Mouse (Mus musculus): ENCODE data around the gene AI182371. TPM values are rescaled to one million over a fixed set of nuclear protein-coding genes. Genes with fewer than 3 reads are reported as not detected.

The AI182371 gene
- total and polyA plus RNA-seq, 2 experiments from 2014 or later, result 0.19 to 0.93 TPM

DNA sequence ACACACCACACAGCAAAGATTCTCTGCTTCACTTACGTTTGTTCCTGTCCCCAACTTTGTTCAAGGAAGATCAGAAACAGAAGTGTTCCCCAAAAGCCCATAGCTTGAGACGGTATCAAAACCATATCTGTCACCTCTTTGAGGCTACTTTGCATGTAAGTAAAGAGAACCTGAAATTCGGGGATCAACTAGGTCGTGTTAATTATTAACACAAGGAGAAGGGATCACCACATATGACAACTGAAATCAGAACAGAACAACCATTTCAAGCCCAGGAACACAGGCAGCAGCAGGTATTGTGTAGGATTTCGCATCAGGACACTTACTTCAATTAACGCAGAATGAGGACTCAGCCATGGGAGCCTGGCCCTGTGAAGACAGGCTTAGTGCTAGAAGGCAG lies 814 bp downstream of the AI182371 start:
- no peaks in the 10 kb centered on the region for H3K4me1 ChIP-seq (ENCODE audit: insufficient read depth, low read length)
- no peak for ATAC-seq (ENCODE audit: low FRiP score)
- no peak overlapping the region for H3K4me3 ChIP-seq (ENCODE audit: low read depth, low read length)
- DNase-seq (ENCODE audit: low spot score), result no peak
- TF ChIP-seq CTCF (IDR thresholded peaks at IDR 0.05), result no peak
- no peak overlapping the region for H3K4me2 ChIP-seq (ENCODE audit: low read depth, low read length, poor library complexity, severe bottlenecking)
- no peaks in the 10 kb centered on the region for H3K9me3 ChIP-seq (ENCODE audit: low read length)
- WGBS, result 85% methylated on average over 6 of the region's 6 CpGs
- H3K36me3 ChIP-seq (ENCODE audit: insufficient read depth, low read length), result no peaks in the 10 kb centered on the region
- no peak overlapping the region for H3K27ac ChIP-seq (ENCODE audit: low read depth, low read length)
- no peak overlapping the region for H3K9ac ChIP-seq (replicated peaks; ENCODE audit: low read length, poor library complexity, severe bottlenecking)
- H3K27me3 ChIP-seq (ENCODE audit: insufficient read depth, low read length), result no peaks in the 10 kb centered on the region

DNA sequence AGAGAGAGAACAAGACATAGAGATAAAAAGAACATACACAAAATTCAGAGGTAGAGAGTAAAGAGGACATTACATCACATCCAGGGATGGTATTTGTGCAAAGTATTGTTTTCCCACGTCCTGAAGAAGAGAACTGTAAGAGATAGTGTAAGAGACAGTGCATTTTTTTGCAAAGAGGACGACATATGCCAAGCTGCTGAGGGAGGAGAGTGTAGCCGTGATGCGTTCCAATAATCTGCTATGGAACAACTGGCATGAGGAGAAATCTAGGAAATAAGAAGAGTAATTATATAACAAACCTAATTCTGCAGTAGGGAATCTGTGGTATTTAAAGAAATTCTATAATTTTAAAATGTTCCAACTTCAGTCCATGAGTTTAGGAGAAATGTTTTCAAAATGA lies 13.9 kb downstream of the AI182371 start:
- Histone ChIP-seq H3K27ac (ENCODE audit: low read depth, low read length) (no peak overlapping the region), H3K36me3 (ENCODE audit: insufficient read depth, low read length) (no peaks in the 10 kb centered on the region), H3K4me1 (ENCODE audit: insufficient read depth, low read length) (no peaks in the 10 kb centered on the region), H3K4me2 (ENCODE audit: low read depth, low read length, poor library complexity, severe bottlenecking) (no peak overlapping the region), H3K9me3 (ENCODE audit: low read length) (no peaks in the 10 kb centered on the region), H3K27me3 (ENCODE audit: insufficient read depth, low read length) (no peaks in the 10 kb centered on the region), H3K9ac (replicated peaks; ENCODE audit: low read length, poor library complexity, severe bottlenecking) (no peak overlapping the region), H3K4me3 (ENCODE audit: low read depth, low read length) (no peak overlapping the region)
- no peak for TF ChIP-seq CTCF (IDR thresholded peaks at IDR 0.05)
- ATAC-seq (ENCODE audit: low FRiP score) (no peak), DNase-seq (ENCODE audit: low spot score) (no peak)
- WGBS, result 69% methylated on average over 4 of the region's 4 CpGs

DNA sequence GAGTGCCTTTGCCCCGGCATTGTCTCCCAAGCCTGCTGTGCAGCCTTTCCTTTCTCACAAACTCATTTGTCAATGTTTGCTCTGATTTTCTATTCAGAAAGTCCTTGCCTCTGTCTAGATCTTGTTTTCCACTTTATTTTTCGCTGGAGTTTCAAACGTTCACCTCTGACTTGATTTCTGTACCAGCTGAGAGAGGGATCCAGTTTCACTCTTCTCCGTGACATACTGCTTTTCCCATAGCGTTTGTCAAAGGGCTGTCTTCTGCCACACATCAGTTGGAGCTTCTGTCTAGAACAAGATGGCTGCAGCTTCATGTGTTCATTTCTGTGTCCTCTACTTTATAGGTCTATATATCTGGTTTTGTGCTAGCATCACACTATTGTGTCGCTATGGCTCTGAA lies 22.2 kb downstream of the AI182371 start:
- Histone ChIP-seq H3K27me3 (ENCODE audit: insufficient read depth, low read length) (no peaks in the 10 kb centered on the region), H3K4me2 (ENCODE audit: low read depth, low read length, poor library complexity, severe bottlenecking) (no peak overlapping the region), H3K4me1 (ENCODE audit: insufficient read depth, low read length) (no peaks in the 10 kb centered on the region), H3K27ac (ENCODE audit: low read depth, low read length) (no peak overlapping the region), H3K9me3 (ENCODE audit: low read length) (no peaks in the 10 kb centered on the region), H3K4me3 (ENCODE audit: low read depth, low read length) (no peak overlapping the region), H3K36me3 (ENCODE audit: insufficient read depth, low read length) (no peaks in the 10 kb centered on the region), H3K9ac (replicated peaks; ENCODE audit: low read length, poor library complexity, severe bottlenecking) (no peak overlapping the region)
- WGBS, result 68% methylated on average over 6 of the region's 6 CpGs
- ATAC-seq (ENCODE audit: low FRiP score) (no peak), DNase-seq (ENCODE audit: low spot score) (no peak)
- no peak for TF ChIP-seq CTCF (IDR thresholded peaks at IDR 0.05)

DNA sequence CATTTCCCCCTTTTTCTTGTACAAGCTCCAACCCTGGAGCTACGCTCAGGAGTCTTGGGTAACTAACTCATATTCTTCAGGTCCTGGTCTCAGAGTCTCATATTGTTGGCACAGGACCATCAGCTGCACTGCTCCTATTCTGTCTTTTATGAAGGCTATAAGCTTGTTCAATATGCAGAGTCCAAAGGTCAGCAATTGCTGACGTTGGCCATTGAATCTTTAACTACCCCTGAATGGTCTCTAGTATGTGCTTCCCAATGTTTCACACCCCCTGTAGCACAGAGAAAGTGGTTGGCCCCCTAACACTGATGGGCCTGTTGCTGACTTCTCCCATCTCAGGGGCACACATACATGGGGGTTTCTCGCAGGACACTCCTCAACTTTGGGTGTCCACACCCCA lies 27.0 kb downstream of the AI182371 start:
- H3K27me3 ChIP-seq (ENCODE audit: insufficient read depth, low read length), result no peaks in the 10 kb centered on the region

DNA sequence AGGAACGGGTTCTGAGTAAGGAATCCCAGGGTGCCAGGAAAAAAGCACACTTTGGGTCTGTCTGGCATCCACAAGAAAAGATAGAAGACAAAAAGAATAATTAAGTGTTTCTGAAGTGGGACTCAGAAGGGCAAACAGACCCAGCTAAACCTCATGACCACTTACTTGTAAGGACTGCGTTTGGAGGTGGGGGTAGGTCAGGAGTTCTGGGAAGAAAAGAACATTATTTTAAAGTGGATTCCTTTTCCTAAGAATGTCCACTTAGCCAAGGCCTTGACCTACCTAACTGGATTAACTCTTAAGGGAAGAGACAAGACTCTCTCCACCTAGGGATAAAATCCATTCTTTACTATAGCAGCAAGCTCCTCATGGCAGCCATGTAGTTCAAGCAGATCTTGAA lies 28.8 kb downstream of the AI182371 start:
- Histone ChIP-seq H3K27me3 (ENCODE audit: insufficient read depth, low read length) (no peaks in the 10 kb centered on the region), H3K36me3 (ENCODE audit: insufficient read depth, low read length) (no peaks in the 10 kb centered on the region), H3K4me2 (ENCODE audit: low read depth, low read length, poor library complexity, severe bottlenecking) (no peak overlapping the region), H3K27ac (ENCODE audit: low read depth, low read length) (no peak overlapping the region), H3K9ac (replicated peaks; ENCODE audit: low read length, poor library complexity, severe bottlenecking) (no peak overlapping the region), H3K4me3 (ENCODE audit: low read depth, low read length) (no peak overlapping the region), H3K4me1 (ENCODE audit: insufficient read depth, low read length) (no peaks in the 10 kb centered on the region), H3K9me3 (ENCODE audit: low read length) (no peaks in the 10 kb centered on the region)
- no peak for DNase-seq (ENCODE audit: low spot score)
- no peak for TF ChIP-seq CTCF (IDR thresholded peaks at IDR 0.05)
- no peak for ATAC-seq (ENCODE audit: low FRiP score)
- WGBS, result 71% methylated on average over 2 of the region's 2 CpGs

More for the DNA sequence above, 27.0 kb downstream of the AI182371 start:
- H3K4me2 ChIP-seq (ENCODE audit: low read depth, low read length, poor library complexity, severe bottlenecking), result no peak overlapping the region
- DNase-seq (ENCODE audit: low spot score), result no peak
- no peaks in the 10 kb centered on the region for H3K9me3 ChIP-seq (ENCODE audit: low read length)
- H3K36me3 ChIP-seq (ENCODE audit: insufficient read depth, low read length), result no peaks in the 10 kb centered on the region
- no peak overlapping the region for H3K27ac ChIP-seq (ENCODE audit: low read depth, low read length)
- TF ChIP-seq CTCF (IDR thresholded peaks at IDR 0.05), result no peak
- no peak overlapping the region for H3K9ac ChIP-seq (replicated peaks; ENCODE audit: low read length, poor library complexity, severe bottlenecking)
- ATAC-seq (ENCODE audit: low FRiP score), result no peak
- WGBS, result 94% methylated on average over 3 of the region's 3 CpGs
- H3K4me1 ChIP-seq (ENCODE audit: insufficient read depth, low read length), result no peaks in the 10 kb centered on the region
- no peak overlapping the region for H3K4me3 ChIP-seq (ENCODE audit: low read depth, low read length)

DNA sequence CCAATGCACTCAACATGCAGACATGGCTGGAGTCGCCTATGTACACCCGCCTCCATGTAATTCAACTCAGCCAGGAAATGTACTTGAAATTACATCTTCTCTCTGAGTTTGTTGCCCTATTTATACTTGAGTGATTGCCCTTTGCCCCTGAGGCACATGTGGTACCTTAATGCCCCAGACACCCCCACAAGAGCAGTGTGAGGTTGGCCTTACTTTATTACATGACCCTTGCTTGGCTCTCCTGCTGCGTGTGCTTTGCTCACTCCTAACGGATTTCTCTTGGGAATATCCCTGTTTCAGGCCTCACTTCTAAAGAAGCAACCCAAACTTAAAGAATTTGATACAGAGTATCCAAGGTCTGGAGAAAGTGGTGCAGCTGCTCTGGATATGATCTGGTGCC lies 31.1 kb downstream of the AI182371 start:
- WGBS, result 88% methylated on average over 4 of the region's 4 CpGs
- no peak overlapping the region for H3K4me2 ChIP-seq (ENCODE audit: low read depth, low read length, poor library complexity, severe bottlenecking)
- H3K27ac ChIP-seq (ENCODE audit: low read depth, low read length), result no peak overlapping the region
- H3K9me3 ChIP-seq (ENCODE audit: low read length), result no peaks in the 10 kb centered on the region
- H3K4me1 ChIP-seq (ENCODE audit: insufficient read depth, low read length), result no peaks in the 10 kb centered on the region
- DNase-seq (ENCODE audit: low spot score) (no peak), ATAC-seq (ENCODE audit: low FRiP score) (no peak)
- no peak overlapping the region for H3K4me3 ChIP-seq (ENCODE audit: low read depth, low read length)
- H3K27me3 ChIP-seq (ENCODE audit: insufficient read depth, low read length), result no peaks in the 10 kb centered on the region
- H3K9ac ChIP-seq (replicated peaks; ENCODE audit: low read length, poor library complexity, severe bottlenecking), result no peak overlapping the region
- no peak for TF ChIP-seq CTCF (IDR thresholded peaks at IDR 0.05)
- no peaks in the 10 kb centered on the region for H3K36me3 ChIP-seq (ENCODE audit: insufficient read depth, low read length)

All from midbrain, postnatal 0 days (tissue).